Mouse (Mus musculus) erythroblast, embryonic 14.5 days (primary cell): ENCODE measurements around the gene Efl1. TPM values are rescaled to one million over a fixed set of nuclear protein-coding genes. Genes with fewer than 3 reads are reported as not detected.
A peak's percentile ranks its signal among the peaks of the same experiment; 100 is the strongest.

Experiments used
- H3K27me3 ChIP-seq: 2 replicates; pipeline ENCODE4 v1.6.1; 2012; ENCODE audit warnings: inconsistent platforms; ENCODE audit not compliant: control insufficient read depth
- H3K36me3 ChIP-seq: 2 replicates; pipeline ENCODE4 v1.6.1; 2012; ENCODE audit warnings: mild to moderate bottlenecking, inconsistent platforms; ENCODE audit not compliant: control insufficient read depth
- H3K4me1 ChIP-seq: 2 replicates; pipeline ENCODE4 v1.6.1; 2012; ENCODE audit warnings: inconsistent platforms; ENCODE audit not compliant: control insufficient read depth
- H3K4me3 ChIP-seq: replicated peaks from 2 replicates; pipeline ENCODE3; 2012; ENCODE audit warnings: moderate library complexity, mild to moderate bottlenecking, inconsistent platforms
- H3K9me3 ChIP-seq: 2 replicates; pipeline ENCODE4 v1.6.1; 2012; ENCODE audit warnings: low read length, inconsistent platforms, mixed read lengths; ENCODE audit not compliant: control insufficient read depth
- GATA1 ChIP-seq: IDR thresholded peaks from 2 replicates; pipeline ENCODE4 v1.6.1; 2012; ENCODE audit warnings: low read length, inconsistent platforms, mixed read lengths
- TAL1 ChIP-seq: IDR thresholded peaks from 3 replicates; pipeline ENCODE4 v1.6.1; 2012; ENCODE audit warnings: low read length, inconsistent platforms, mixed read lengths
- polyA plus RNA-seq: library from polyadenylated mRNA; stranded (reverse); fragments of >175 nt; gene quantifications from 2 replicates; pipeline ENCODE4 v1.2.3, GENCODE M21; 2012

The Efl1 gene
- polyA plus RNA-seq = 0.15 and 0.33 TPM in 2 replicates

GRCm38 (mm10) chr7:82648353-82649080 lies at the start of gene Efl1, which contains the start of gene Saxo2:
TSS of gene Efl1 (plus strand) at chr7:82648614.
TSS of gene Saxo2 (minus strand) at chr7:82648528.
- no peaks in the 10 kb centered on the region for H3K27me3 ChIP-seq
- no peaks in the 10 kb centered on the region for H3K9me3 ChIP-seq
- peaks cover 22% of the 10 kb centered on the region for H3K4me1 ChIP-seq
- no peak for TF ChIP-seq GATA1
- TF ChIP-seq TAL1 = no peak
- peaks cover 7% of the 10 kb centered on the region for H3K36me3 ChIP-seq
- H3K4me3 ChIP-seq = peak within 1 kb of the TSS; percentile 76

- TF ChIP-seq TAL1 (no peak), GATA1 (no peak)
- Histone ChIP-seq H3K27me3 (no peaks in the 10 kb centered on the region), H3K36me3 (no peaks in the 10 kb centered on the region), H3K4me3 (no peak overlapping the region), H3K9me3 (no peaks in the 10 kb centered on the region), H3K4me1 (no peaks in the 10 kb centered on the region)
Observed at GRCm38 (mm10) chr7:82602008-82602407, 46.4 kb upstream of the Efl1 start.

GRCm38 (mm10) chr7:82605425-82605824 lies 43.0 kb upstream of the Efl1 start:
- Histone ChIP-seq H3K27me3 (no peaks in the 10 kb centered on the region), H3K4me3 (no peak overlapping the region), H3K9me3 (no peaks in the 10 kb centered on the region), H3K4me1 (no peaks in the 10 kb centered on the region), H3K36me3 (no peaks in the 10 kb centered on the region)
- TF ChIP-seq GATA1 (no peak), TAL1 (no peak)

- no peaks in the 10 kb centered on the region for H3K27me3 ChIP-seq
- no peak for TF ChIP-seq GATA1
- no peaks in the 10 kb centered on the region for H3K4me1 ChIP-seq
- H3K36me3 ChIP-seq = no peaks in the 10 kb centered on the region
- H3K4me3 ChIP-seq = no peak overlapping the region
- no peaks in the 10 kb centered on the region for H3K9me3 ChIP-seq
Observed at GRCm38 (mm10) chr7:82609629-82610028, 38.8 kb upstream of the Efl1 start.

GRCm38 (mm10) chr7:82625342-82625741 lies 23.1 kb upstream of the Efl1 start:
- no peaks in the 10 kb centered on the region for H3K4me1 ChIP-seq
- H3K4me3 ChIP-seq = no peak overlapping the region
- no peaks in the 10 kb centered on the region for H3K27me3 ChIP-seq
- no peak for TF ChIP-seq GATA1
- no peak for TF ChIP-seq TAL1
- no peaks in the 10 kb centered on the region for H3K36me3 ChIP-seq
- H3K9me3 ChIP-seq = no peaks in the 10 kb centered on the region

GRCm38 (mm10) chr7:82647183-82647582 lies 1.2 kb upstream of the Efl1 start:
- no peaks in the 10 kb centered on the region for H3K27me3 ChIP-seq
- peaks cover 22% of the 10 kb centered on the region for H3K4me1 ChIP-seq
- H3K9me3 ChIP-seq = no peaks in the 10 kb centered on the region
- TF ChIP-seq TAL1 (no peak), GATA1 (no peak)
- H3K4me3 ChIP-seq = no peak overlapping the region
- H3K36me3 ChIP-seq = peaks cover 5% of the 10 kb centered on the region

- Histone ChIP-seq H3K9me3 (no peaks in the 10 kb centered on the region), H3K4me1 (peaks cover 22% of the 10 kb centered on the region), H3K36me3 (peaks cover 7% of the 10 kb centered on the region), H3K4me3 (peak overlapping the region; percentile 76), H3K27me3 (no peaks in the 10 kb centered on the region)
- TF ChIP-seq GATA1 (no peak), TAL1 (no peak)
Observed at GRCm38 (mm10) chr7:82647909-82648308, 505 bp upstream of the Efl1 start.

- peaks cover 7% of the 10 kb centered on the region for H3K36me3 ChIP-seq
- H3K9me3 ChIP-seq = no peaks in the 10 kb centered on the region
- TF ChIP-seq GATA1 = no peak
- H3K4me3 ChIP-seq = peak overlapping the region; percentile 76
- no peaks in the 10 kb centered on the region for H3K27me3 ChIP-seq
- H3K4me1 ChIP-seq = peaks cover 22% of the 10 kb centered on the region
Observed at GRCm38 (mm10) chr7:82649081-82649445, 649 bp downstream of the Efl1 start.

GRCm38 (mm10) chr7:82664604-82665003 lies 16.2 kb downstream of the Efl1 start:
- H3K9me3 ChIP-seq = no peaks in the 10 kb centered on the region
- peaks cover 50% of the 10 kb centered on the region for H3K36me3 ChIP-seq
- H3K4me3 ChIP-seq = no peak overlapping the region
- H3K4me1 ChIP-seq = no peaks in the 10 kb centered on the region
- H3K27me3 ChIP-seq = no peaks in the 10 kb centered on the region
- no peak for TF ChIP-seq TAL1
- no peak for TF ChIP-seq GATA1

- no peaks in the 10 kb centered on the region for H3K4me1 ChIP-seq
- no peaks in the 10 kb centered on the region for H3K9me3 ChIP-seq
- peaks cover 46% of the 10 kb centered on the region for H3K36me3 ChIP-seq
- H3K27me3 ChIP-seq = no peaks in the 10 kb centered on the region
- TF ChIP-seq GATA1 (no peak), TAL1 (no peak)
- no peak overlapping the region for H3K4me3 ChIP-seq
Observed at GRCm38 (mm10) chr7:82676001-82676400, 27.6 kb downstream of the Efl1 start.
